Mouse (Mus musculus) olfactory bulb, adult 2 months (tissue): ENCODE results near the gene Hoxb5.

Source experiments
- CTCF ChIP-seq: fragments of 200-500 bp; IDR thresholded peaks from 2 replicates; pipeline ENCODE4 v1.5.1; 2012; ENCODE audit warnings: low read depth, mild to moderate bottlenecking, low read length, moderate library complexity; ENCODE audit not compliant: insufficient read depth
- POLR2A ChIP-seq: fragments of 200-500 bp; IDR thresholded peaks from 2 replicates; pipeline ENCODE4 v1.6.1; 2012; ENCODE audit warnings: mild to moderate bottlenecking, low read depth, low read length, moderate library complexity; ENCODE audit not compliant: insufficient read depth

GRCm38 (mm10) chr11:96301064-96301431, 2.1 kb upstream of the Hoxb5 start:
- no peak for TF ChIP-seq CTCF
- TF ChIP-seq POLR2A = no peak
